Mouse (Mus musculus) liver, postnatal 0 days (tissue): ENCODE data around the gene Sox18.

Experiments used
- CTCF ChIP-seq: sonication (generic); IDR thresholded peaks from 2 replicates; pipeline ENCODE4 v1.5.1; 2016; ENCODE audit warnings: antibody characterized with exemption, low read depth
- EP300 ChIP-seq: IDR thresholded peaks from 2 replicates; pipeline ENCODE4 v1.6.1; 2016; ENCODE audit warnings: antibody characterized with exemption, low read depth, mild to moderate bottlenecking

- TF ChIP-seq CTCF (peak; percentile 78), EP300 (no peak)
Measured at GRCm38 (mm10) chr2:181644361-181644760, 27.1 kb downstream of the Sox18 start.
